Mouse (Mus musculus): Measurements from ENCODE around the gene 1110008P14Rik.
A peak's percentile ranks its signal among the peaks of the same experiment; 100 is the strongest.

The 1110008P14Rik gene

GRCm38 (mm10) chr2:32381775-32382223 lies at the start of gene 1110008P14Rik:
Gene 1110008P14Rik (minus strand): TSS chr2:32381938.
- DNase-seq = peak; percentile 94

GRCm38 (mm10) chr2:32430701-32431676 lies 49.3 kb upstream of the 1110008P14Rik start:
- DNase-seq = peak; percentile 97

GRCm38 (mm10) chr2:32429215-32429891 lies 47.6 kb upstream of the 1110008P14Rik start:
- DNase-seq = peak; percentile 37

- peak; percentile 52 for DNase-seq
Observed at GRCm38 (mm10) chr2:32428262-32428722, 46.6 kb upstream of the 1110008P14Rik start.

GRCm38 (mm10) chr2:32427720-32428119 lies 46.0 kb upstream of the 1110008P14Rik start:
- peak; percentile 28 for DNase-seq

GRCm38 (mm10) chr2:32426141-32426540 lies 44.4 kb upstream of the 1110008P14Rik start:
- DNase-seq = no peak

- peak; percentile 20 for DNase-seq
Observed at GRCm38 (mm10) chr2:32425568-32425967, 43.8 kb upstream of the 1110008P14Rik start.

- DNase-seq = peak; percentile 22
Observed at GRCm38 (mm10) chr2:32424796-32425195, 43.1 kb upstream of the 1110008P14Rik start.

- peak; percentile 74 for DNase-seq
Observed at GRCm38 (mm10) chr2:32423481-32424331, 42.0 kb upstream of the 1110008P14Rik start.

- no peak for DNase-seq
Observed at GRCm38 (mm10) chr2:32421851-32422251, 40.1 kb upstream of the 1110008P14Rik start.

- DNase-seq = no peak
Observed at GRCm38 (mm10) chr2:32420647-32421046, 38.9 kb upstream of the 1110008P14Rik start.

- no peak for DNase-seq
Observed at GRCm38 (mm10) chr2:32420066-32420608, 38.4 kb upstream of the 1110008P14Rik start.

GRCm38 (mm10) chr2:32419359-32419758 lies 37.6 kb upstream of the 1110008P14Rik start:
- DNase-seq = peak; percentile 84

- DNase-seq = no peak
Observed at GRCm38 (mm10) chr2:32418430-32419151, 36.9 kb upstream of the 1110008P14Rik start.

GRCm38 (mm10) chr2:32417486-32417885 lies 35.7 kb upstream of the 1110008P14Rik start:
- no peak for DNase-seq

GRCm38 (mm10) chr2:32416556-32416955 lies 34.8 kb upstream of the 1110008P14Rik start:
- no peak for DNase-seq

- no peak for DNase-seq
Observed at GRCm38 (mm10) chr2:32415801-32416200, 34.1 kb upstream of the 1110008P14Rik start.

GRCm38 (mm10) chr2:32413936-32414335 lies 32.2 kb upstream of the 1110008P14Rik start:
- DNase-seq = no peak

- DNase-seq = no peak
Observed at GRCm38 (mm10) chr2:32412742-32413531, 31.2 kb upstream of the 1110008P14Rik start.

- no peak for DNase-seq
Observed at GRCm38 (mm10) chr2:32411407-32411806, 29.7 kb upstream of the 1110008P14Rik start.

Data from cerebellum, adult 9-10 months (tissue).